Mouse (Mus musculus): Measurements from ENCODE around the gene Tmem98. TPM values are rescaled to one million over a fixed set of nuclear protein-coding genes. Genes with fewer than 3 reads are reported as not detected.
A peak's percentile ranks its signal among the peaks of the same experiment; 100 is the strongest.

The Tmem98 gene
- total and polyA plus RNA-seq, 2 experiments from 2014 or later, result 19.8 to 20.6 TPM

DNA sequence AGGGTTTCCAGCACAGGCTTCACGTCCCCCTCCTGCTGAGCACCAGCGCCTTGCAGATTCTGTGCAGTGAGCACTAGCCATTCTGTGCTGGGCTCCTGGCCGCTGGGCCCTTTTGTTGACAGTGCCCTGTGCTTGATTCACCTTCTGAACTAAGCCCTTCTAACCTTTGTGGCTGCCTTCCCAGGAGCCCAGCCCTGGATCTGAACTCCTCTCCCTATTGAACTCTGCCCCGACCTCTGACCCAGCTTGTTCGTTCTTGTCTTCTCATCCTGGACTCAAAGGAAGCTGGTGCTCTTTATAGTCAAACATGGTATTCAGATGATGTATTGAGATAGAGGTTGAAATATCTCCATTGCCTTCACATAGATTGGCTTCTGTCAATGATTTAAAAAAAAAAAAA lies 38.2 kb downstream of the Tmem98 start:
- no peak for TF ChIP-seq CTCF (IDR thresholded peaks at IDR 0.05; ENCODE audit: low read depth)
- H3K4me2 ChIP-seq (ENCODE audit: low read depth, low read length), result no peak overlapping the region
- H3K4me3 ChIP-seq (ENCODE audit: low read length), result no peak overlapping the region
- no peaks in the 10 kb centered on the region for H3K36me3 ChIP-seq (ENCODE audit: insufficient read depth, low read length)
- H3K27ac ChIP-seq, result no peak overlapping the region
- no peak for ATAC-seq
- no peaks in the 10 kb centered on the region for H3K9me3 ChIP-seq (ENCODE audit: low read length)
- H3K4me1 ChIP-seq (ENCODE audit: insufficient read depth, low read length), result no peaks in the 10 kb centered on the region
- no peaks in the 10 kb centered on the region for H3K27me3 ChIP-seq (ENCODE audit: insufficient read depth, low read length)
- no peak overlapping the region for H3K9ac ChIP-seq (replicated peaks; ENCODE audit: low read length)
- DNase-seq (ENCODE audit: low spot score), result no peak
- WGBS, result 46% methylated on average over 5 of the region's 5 CpGs

DNA sequence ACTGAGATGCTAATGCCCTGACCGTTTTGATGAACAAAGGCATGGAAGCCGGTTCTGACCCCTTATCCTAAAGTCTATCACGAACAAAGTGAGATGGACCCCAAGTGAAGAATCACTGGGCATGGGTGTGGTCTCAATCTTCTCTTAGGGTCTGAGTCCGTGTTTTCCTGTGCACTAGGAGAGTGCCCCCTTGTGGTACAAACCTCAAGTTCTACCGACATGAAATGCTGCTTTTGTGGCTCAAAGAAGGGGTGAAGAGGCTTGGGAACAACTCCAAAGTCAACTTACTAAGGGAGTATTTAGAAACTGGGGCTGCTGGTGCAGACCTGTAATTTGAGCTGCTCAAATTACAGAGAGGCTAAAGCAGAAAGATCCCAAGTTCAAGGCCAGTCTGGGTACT lies 41.9 kb downstream of the Tmem98 start:
- 50% methylated on average over 5 of the region's 5 CpGs for WGBS
- TF ChIP-seq CTCF (IDR thresholded peaks at IDR 0.05; ENCODE audit: low read depth), result peak; percentile 39
- H3K27me3 ChIP-seq (ENCODE audit: insufficient read depth, low read length), result no peaks in the 10 kb centered on the region
- H3K9ac ChIP-seq (replicated peaks; ENCODE audit: low read length), result no peak overlapping the region
- DNase-seq (ENCODE audit: low spot score), result no peak
- H3K36me3 ChIP-seq (ENCODE audit: insufficient read depth, low read length), result no peaks in the 10 kb centered on the region
- H3K4me1 ChIP-seq (ENCODE audit: insufficient read depth, low read length), result no peaks in the 10 kb centered on the region
- ATAC-seq, result no peak
- no peak overlapping the region for H3K4me2 ChIP-seq (ENCODE audit: low read depth, low read length)
- no peaks in the 10 kb centered on the region for H3K9me3 ChIP-seq (ENCODE audit: low read length)
- H3K4me3 ChIP-seq (ENCODE audit: low read length), result no peak overlapping the region
- H3K27ac ChIP-seq, result no peak overlapping the region

DNA sequence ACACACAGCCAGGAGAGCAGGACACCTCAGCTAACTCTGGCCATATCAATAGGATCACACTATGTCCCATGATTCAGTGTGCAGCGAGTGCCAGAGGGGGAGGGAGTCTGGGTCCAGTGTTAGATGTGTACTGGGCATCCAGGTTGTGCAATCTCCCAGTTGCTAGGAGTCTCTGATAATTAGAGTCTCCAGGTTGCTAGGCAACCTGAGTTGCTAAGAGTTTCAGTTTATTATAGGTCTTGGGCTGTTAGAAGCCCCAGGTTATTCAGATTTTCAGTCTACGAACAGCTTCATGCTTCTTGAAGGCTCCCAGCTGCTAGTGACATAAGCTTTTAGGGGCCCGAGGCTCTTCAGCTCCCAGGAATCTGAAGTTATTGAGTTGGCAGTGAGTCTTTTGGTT lies 43.0 kb downstream of the Tmem98 start:
- no peak overlapping the region for H3K4me2 ChIP-seq (ENCODE audit: low read depth, low read length)
- H3K27ac ChIP-seq, result no peak overlapping the region
- no peaks in the 10 kb centered on the region for H3K27me3 ChIP-seq (ENCODE audit: insufficient read depth, low read length)
- ATAC-seq (0 out of 2 replicates have a peak, but pooled peaks have one; percentile 10), DNase-seq (ENCODE audit: low spot score) (peak; percentile 68)
- no peak overlapping the region for H3K9ac ChIP-seq (replicated peaks; ENCODE audit: low read length)
- no peak overlapping the region for H3K4me3 ChIP-seq (ENCODE audit: low read length)
- H3K4me1 ChIP-seq (ENCODE audit: insufficient read depth, low read length), result no peaks in the 10 kb centered on the region
- no peaks in the 10 kb centered on the region for H3K36me3 ChIP-seq (ENCODE audit: insufficient read depth, low read length)
- WGBS, result 34% methylated on average over 3 of the region's 3 CpGs
- no peaks in the 10 kb centered on the region for H3K9me3 ChIP-seq (ENCODE audit: low read length)
- TF ChIP-seq CTCF (IDR thresholded peaks at IDR 0.05; ENCODE audit: low read depth), result no peak

DNA sequence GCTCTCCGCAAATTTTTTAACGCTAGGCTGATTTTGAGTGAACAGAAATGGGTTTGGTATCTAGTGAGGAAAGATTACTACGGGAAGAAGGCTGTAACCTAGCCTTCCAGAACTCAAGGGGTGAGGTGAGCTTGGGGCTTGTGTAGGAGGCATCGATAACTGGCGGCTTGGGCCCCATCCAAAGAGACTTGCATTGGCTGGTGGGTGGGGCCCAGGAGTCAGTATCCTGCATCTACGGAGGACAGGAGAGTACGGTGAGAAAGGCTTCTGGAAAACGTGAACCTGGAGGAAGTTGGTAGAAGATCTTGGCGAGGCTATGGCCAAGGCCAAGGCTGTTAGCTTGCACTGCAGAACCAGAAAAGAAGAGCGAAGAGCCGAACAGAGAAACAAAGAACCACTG lies 44.5 kb downstream of the Tmem98 start:
- DNase-seq (ENCODE audit: low spot score) (no peak), ATAC-seq (no peak)
- no peak for TF ChIP-seq CTCF (IDR thresholded peaks at IDR 0.05; ENCODE audit: low read depth)
- no peaks in the 10 kb centered on the region for H3K4me1 ChIP-seq (ENCODE audit: insufficient read depth, low read length)
- H3K4me3 ChIP-seq (ENCODE audit: low read length), result no peak overlapping the region
- no peak overlapping the region for H3K4me2 ChIP-seq (ENCODE audit: low read depth, low read length)
- no peak overlapping the region for H3K9ac ChIP-seq (replicated peaks; ENCODE audit: low read length)
- H3K27ac ChIP-seq, result no peak overlapping the region
- H3K9me3 ChIP-seq (ENCODE audit: low read length), result no peaks in the 10 kb centered on the region
- WGBS, result 90% methylated on average over 11 of the region's 11 CpGs
- H3K36me3 ChIP-seq (ENCODE audit: insufficient read depth, low read length), result no peaks in the 10 kb centered on the region
- no peaks in the 10 kb centered on the region for H3K27me3 ChIP-seq (ENCODE audit: insufficient read depth, low read length)

DNA sequence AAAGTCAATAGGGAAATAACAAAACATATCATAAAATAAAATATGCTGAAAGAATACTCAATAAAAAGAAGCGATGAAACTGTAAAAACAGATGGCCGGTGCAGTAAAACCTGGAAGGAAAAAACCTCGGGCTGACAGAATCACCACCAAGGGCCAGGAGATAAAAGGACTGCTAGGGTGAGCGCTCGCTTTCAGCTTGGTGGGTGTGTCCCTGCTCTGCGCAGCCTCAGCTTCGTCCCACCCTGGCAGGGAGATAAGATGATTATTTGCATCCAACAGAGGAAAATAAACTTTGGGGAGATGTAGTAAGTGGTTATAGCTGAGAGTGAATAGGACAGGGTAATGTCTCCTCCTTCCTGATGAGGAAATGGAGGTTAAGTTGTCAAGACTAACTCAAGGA lies 44.9 kb downstream of the Tmem98 start:
- Histone ChIP-seq H3K4me1 (ENCODE audit: insufficient read depth, low read length) (no peaks in the 10 kb centered on the region), H3K9me3 (ENCODE audit: low read length) (no peaks in the 10 kb centered on the region), H3K9ac (replicated peaks; ENCODE audit: low read length) (no peak overlapping the region), H3K27ac (no peak overlapping the region), H3K4me3 (ENCODE audit: low read length) (no peak overlapping the region), H3K4me2 (ENCODE audit: low read depth, low read length) (no peak overlapping the region), H3K36me3 (ENCODE audit: insufficient read depth, low read length) (no peaks in the 10 kb centered on the region), H3K27me3 (ENCODE audit: insufficient read depth, low read length) (no peaks in the 10 kb centered on the region)
- ATAC-seq (no peak), DNase-seq (ENCODE audit: low spot score) (no peak)
- no peak for TF ChIP-seq CTCF (IDR thresholded peaks at IDR 0.05; ENCODE audit: low read depth)
- 70% methylated on average over 7 of the region's 7 CpGs for WGBS

DNA sequence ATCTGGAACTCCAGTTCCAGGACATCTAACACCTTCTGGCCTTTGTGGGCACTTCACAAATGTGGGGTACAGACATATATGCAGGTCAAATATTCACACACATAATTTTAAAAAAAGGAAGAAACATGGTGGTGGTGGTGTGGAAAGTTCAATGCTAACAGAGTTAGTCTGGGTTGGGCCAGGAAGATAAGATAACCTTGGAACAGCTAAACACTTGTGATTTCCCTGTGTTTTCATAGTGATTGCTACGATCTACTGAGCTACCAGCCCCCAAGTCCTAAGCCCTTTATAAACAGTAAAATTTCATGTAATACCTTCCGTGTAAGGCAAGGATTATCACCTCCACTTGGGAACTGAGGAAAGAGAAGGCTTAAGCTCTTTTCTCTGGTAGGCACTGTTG lies 46.9 kb downstream of the Tmem98 start:
- Histone ChIP-seq H3K4me1 (ENCODE audit: insufficient read depth, low read length) (no peaks in the 10 kb centered on the region), H3K4me2 (ENCODE audit: low read depth, low read length) (no peak overlapping the region), H3K36me3 (ENCODE audit: insufficient read depth, low read length) (no peaks in the 10 kb centered on the region), H3K9ac (replicated peaks; ENCODE audit: low read length) (no peak overlapping the region), H3K27ac (no peak overlapping the region), H3K9me3 (ENCODE audit: low read length) (no peaks in the 10 kb centered on the region), H3K27me3 (ENCODE audit: insufficient read depth, low read length) (no peaks in the 10 kb centered on the region), H3K4me3 (ENCODE audit: low read length) (no peak overlapping the region)
- WGBS, result 86% methylated on average over 2 of the region's 2 CpGs
- ATAC-seq (no peak), DNase-seq (ENCODE audit: low spot score) (no peak)
- no peak for TF ChIP-seq CTCF (IDR thresholded peaks at IDR 0.05; ENCODE audit: low read depth)

DNA sequence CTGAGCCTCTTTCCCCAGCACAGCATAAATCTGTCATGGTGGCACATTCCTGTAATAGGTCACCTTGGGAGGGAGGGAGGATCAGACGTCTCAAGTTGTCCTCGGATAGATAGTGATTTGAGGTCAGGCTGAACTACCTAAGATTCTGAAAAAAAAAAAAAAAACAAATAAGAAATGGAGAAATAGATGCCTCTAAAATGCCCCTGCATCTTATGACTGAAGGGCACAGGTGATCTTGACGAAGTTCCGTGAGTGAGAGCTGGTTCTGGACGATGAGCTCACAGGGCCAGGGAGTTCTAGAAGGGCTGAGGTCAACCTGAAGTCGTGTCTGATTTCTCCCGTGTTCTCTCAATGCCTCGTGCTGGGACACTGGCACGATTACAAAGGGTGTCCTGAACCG lies 48.1 kb downstream of the Tmem98 start, which contains the start of gene Spaca3:
TSS of gene Spaca3 (plus strand) at position 301 of the 400 bp plus-strand sequence.
- Histone ChIP-seq H3K4me2 (ENCODE audit: low read depth, low read length) (no peak within 1 kb of the TSS), H3K36me3 (ENCODE audit: insufficient read depth, low read length) (no peaks in the 10 kb centered on the region), H3K27me3 (ENCODE audit: insufficient read depth, low read length) (no peaks in the 10 kb centered on the region), H3K27ac (no peak within 1 kb of the TSS), H3K9me3 (ENCODE audit: low read length) (no peaks in the 10 kb centered on the region), H3K9ac (replicated peaks; ENCODE audit: low read length) (no peak within 1 kb of the TSS), H3K4me3 (ENCODE audit: low read length) (no peak within 1 kb of the TSS), H3K4me1 (ENCODE audit: insufficient read depth, low read length) (no peaks in the 10 kb centered on the region)
- WGBS, result 68% methylated on average over 10 of the region's 10 CpGs
- DNase-seq (ENCODE audit: low spot score) (no peak), ATAC-seq (no peak)
- TF ChIP-seq CTCF (IDR thresholded peaks at IDR 0.05; ENCODE audit: low read depth), result no peak

All from hindbrain, postnatal 0 days (tissue).